Mouse (Mus musculus) heart, postnatal 0 days (tissue): ENCODE measurements around the gene Rpp14.

Experiments
- CTCF ChIP-seq: IDR thresholded peaks from 2 replicates; pipeline ENCODE4 v1.5.1; 2016; ENCODE audit warnings: antibody characterized with exemption, control low read depth, low read depth
- EP300 ChIP-seq: IDR thresholded peaks from 2 replicates; pipeline ENCODE4 v1.6.1; 2016; ENCODE audit warnings: antibody characterized with exemption, low read depth

DNA sequence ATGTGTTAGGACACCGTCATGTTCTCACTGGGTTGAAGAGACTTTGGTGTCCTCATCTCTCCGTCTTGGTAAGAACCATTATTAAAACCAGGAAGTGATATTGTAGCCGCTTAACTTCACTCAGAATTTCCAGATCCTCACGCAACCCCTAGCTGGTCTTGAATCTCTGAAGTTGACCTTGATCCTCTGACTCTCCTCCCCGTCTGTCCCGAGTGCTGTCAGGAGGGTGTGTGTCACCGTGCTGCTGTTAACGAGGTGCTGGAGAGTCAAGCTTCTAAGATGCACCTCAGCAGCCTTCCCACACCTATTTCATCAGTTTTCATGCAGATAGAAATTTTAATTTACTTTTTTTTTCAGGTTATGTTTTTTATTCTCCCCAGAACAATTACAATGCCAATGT, 31.9 kb downstream of the Rpp14 start:
- TF ChIP-seq CTCF (no peak), EP300 (no peak)
